Mouse (Mus musculus): ENCODE measurements around the gene Cst6. TPM values are rescaled to one million over a fixed set of nuclear protein-coding genes. Genes with fewer than 3 reads are reported as not detected.

Cst6 gene
- total RNA-seq, 2 experiments from 2014 or later = 2.5 to 3.2 TPM

GRCm38 (mm10) chr19:5353609-5354008, 4.2 kb upstream of the Cst6 start:
- DNase-seq (ENCODE audit: low spot score in 2 of 2) = no peak

GRCm38 (mm10) chr19:5348526-5349501, 560 bp downstream of the Cst6 start:
- peak in 1 of 2 experiments; percentile 17 for DNase-seq (ENCODE audit: low spot score in 2 of 2)

- DNase-seq (ENCODE audit: low spot score in 2 of 2) = no peak
Measured at GRCm38 (mm10) chr19:5348064-5348463, 1.3 kb downstream of the Cst6 start.

GRCm38 (mm10) chr19:5345297-5346131, 3.9 kb downstream of the Cst6 start:
- no peak for DNase-seq (ENCODE audit: low spot score in 2 of 2)

- DNase-seq (ENCODE audit: low spot score in 2 of 2) = no peak
Measured at GRCm38 (mm10) chr19:5341360-5341759, 8.0 kb downstream of the Cst6 start.

GRCm38 (mm10) chr19:5337975-5338374, 11.4 kb downstream of the Cst6 start:
- peak; percentile 75 to 80 for DNase-seq (ENCODE audit: low spot score in 2 of 2)

GRCm38 (mm10) chr19:5335441-5335840, 13.9 kb downstream of the Cst6 start, which contains the start of gene Catsper1:
Gene Catsper1 (plus strand): TSS chr19:5335741.
- DNase-seq (ENCODE audit: low spot score in 2 of 2) = no peak

GRCm38 (mm10) chr19:5334741-5335140, 14.6 kb downstream of the Cst6 start:
- DNase-seq (ENCODE audit: low spot score in 2 of 2) = no peak

GRCm38 (mm10) chr19:5327970-5328369, 21.4 kb downstream of the Cst6 start:
- DNase-seq (ENCODE audit: low spot score in 2 of 2) = no peak

- no peak for DNase-seq (ENCODE audit: low spot score in 2 of 2)
Measured at GRCm38 (mm10) chr19:5323801-5324200, 25.6 kb downstream of the Cst6 start.

- no peak for DNase-seq (ENCODE audit: low spot score in 2 of 2)
Measured at GRCm38 (mm10) chr19:5313189-5313588, 36.2 kb downstream of the Cst6 start.

- DNase-seq (ENCODE audit: low spot score in 2 of 2) = no peak
Measured at GRCm38 (mm10) chr19:5309025-5309424, 40.3 kb downstream of the Cst6 start.

- no peak for DNase-seq (ENCODE audit: low spot score in 2 of 2)
Measured at GRCm38 (mm10) chr19:5306968-5307734, 42.2 kb downstream of the Cst6 start.

GRCm38 (mm10) chr19:5306279-5306678, 43.1 kb downstream of the Cst6 start:
- DNase-seq (ENCODE audit: low spot score in 2 of 2) = no peak

- DNase-seq (ENCODE audit: low spot score in 2 of 2) = no peak
Measured at GRCm38 (mm10) chr19:5302455-5302854, 46.9 kb downstream of the Cst6 start.

- DNase-seq (ENCODE audit: low spot score in 2 of 2) = no peak
Measured at GRCm38 (mm10) chr19:5300588-5300987, 48.8 kb downstream of the Cst6 start.

GRCm38 (mm10) chr19:5297903-5298800, 51.2 kb downstream of the Cst6 start, which contains the start of gene Gal3st3:
Gene Gal3st3 (plus strand): TSS chr19:5298331.
- no peak for DNase-seq (ENCODE audit: low spot score in 2 of 2)

GRCm38 (mm10) chr19:5296630-5297029, 52.7 kb downstream of the Cst6 start:
- no peak for DNase-seq (ENCODE audit: low spot score in 2 of 2)

- peak in 1 of 2 experiments; percentile 42 for DNase-seq (ENCODE audit: low spot score in 2 of 2)
Measured at GRCm38 (mm10) chr19:5295736-5296075, 53.7 kb downstream of the Cst6 start.

Data from adrenal gland, adult 18-20 months (tissue).